Mouse (Mus musculus) c-Kit-positive CD71-positive TER-119-positive erythroid progenitor cells, embryonic 14.5 days (primary cell): ENCODE measurements around the gene Lpp.

Experiments
- DNase-seq: peaks from one replicate; pipeline ENCODE4 v3.0.0-alpha.2; 2013; ENCODE audit warnings: low spot score

Gene Lpp

GRCm38 (mm10) chr16:24392651-24393555 is at the start of gene Lpp:
Gene Lpp, plus strand, starts transcription at chr16:24393507.
- no peak for DNase-seq

GRCm38 (mm10) chr16:24347582-24348411 is 45.5 kb upstream of the Lpp start:
- DNase-seq, result no peak

GRCm38 (mm10) chr16:24350306-24350705 is 43.0 kb upstream of the Lpp start:
- no peak for DNase-seq

- DNase-seq, result no peak
Measured at GRCm38 (mm10) chr16:24350751-24351150, 42.6 kb upstream of the Lpp start.

- DNase-seq, result no peak
Measured at GRCm38 (mm10) chr16:24351811-24352210, 41.5 kb upstream of the Lpp start.

- no peak for DNase-seq
Measured at GRCm38 (mm10) chr16:24353816-24354215, 39.5 kb upstream of the Lpp start.

- no peak for DNase-seq
Measured at GRCm38 (mm10) chr16:24361667-24362066, 31.6 kb upstream of the Lpp start.

- DNase-seq, result no peak
Measured at GRCm38 (mm10) chr16:24364030-24364687, 29.1 kb upstream of the Lpp start.

- DNase-seq, result no peak
Measured at GRCm38 (mm10) chr16:24365900-24366299, 27.4 kb upstream of the Lpp start.

- DNase-seq, result no peak
Measured at GRCm38 (mm10) chr16:24367071-24367470, 26.2 kb upstream of the Lpp start.

- DNase-seq, result no peak
Measured at GRCm38 (mm10) chr16:24367506-24367905, 25.8 kb upstream of the Lpp start.

GRCm38 (mm10) chr16:24376478-24376877 is 16.8 kb upstream of the Lpp start:
- no peak for DNase-seq

GRCm38 (mm10) chr16:24390596-24390995 is 2.7 kb upstream of the Lpp start:
- DNase-seq, result no peak

GRCm38 (mm10) chr16:24391111-24391510 is 2.2 kb upstream of the Lpp start:
- DNase-seq, result no peak

GRCm38 (mm10) chr16:24391901-24392300 is 1.4 kb upstream of the Lpp start:
- no peak for DNase-seq

- no peak for DNase-seq
Measured at GRCm38 (mm10) chr16:24393556-24394210, 376 bp downstream of the Lpp start.

GRCm38 (mm10) chr16:24394211-24394991 is 1.1 kb downstream of the Lpp start:
- no peak for DNase-seq

- DNase-seq, result no peak
Measured at GRCm38 (mm10) chr16:24395100-24395499, 1.8 kb downstream of the Lpp start.

- DNase-seq, result no peak
Measured at GRCm38 (mm10) chr16:24396504-24396903, 3.2 kb downstream of the Lpp start.

GRCm38 (mm10) chr16:24398476-24398875 is 5.2 kb downstream of the Lpp start:
- no peak for DNase-seq

- no peak for DNase-seq
Measured at GRCm38 (mm10) chr16:24398893-24399292, 5.6 kb downstream of the Lpp start.
